Mouse (Mus musculus) lung, embryonic 14.5 days (tissue): ENCODE measurements around the gene Mark4. TPM values are rescaled to one million over a fixed set of nuclear protein-coding genes. Genes with fewer than 3 reads are reported as not detected.

ENCODE experiments used
- ATAC-seq: fragments of 200-750 bp; cut with Nextera tagmentation; 2 replicates; pipeline ENCODE4 v1.8.0; 2017; ENCODE audit warnings: mild to moderate bottlenecking, moderate TSS enrichment, moderate library complexity; ENCODE audit not compliant: insufficient read depth
- DNase-seq: peaks from one replicate; pipeline ENCODE4 v3.0.0-alpha.2; 2015
- H3K27ac ChIP-seq: fragments of 300-500 bp; sonication (generic); 2 replicates; pipeline ENCODE4 v1.5.1; 2014; ENCODE audit warnings: low read depth, mild to moderate bottlenecking, moderate library complexity
- H3K27me3 ChIP-seq: fragments of 300-500 bp; sonication (generic); 2 replicates; pipeline ENCODE4 v1.6.1; 2014; ENCODE audit warnings: low read length, control low read depth; ENCODE audit not compliant: insufficient read depth
- H3K36me3 ChIP-seq: fragments of 300-500 bp; sonication (generic); 2 replicates; pipeline ENCODE4 v1.6.1; 2014; ENCODE audit warnings: control low read depth; ENCODE audit not compliant: insufficient read depth
- H3K4me1 ChIP-seq: fragments of 300-500 bp; sonication (generic); 2 replicates; pipeline ENCODE4 v1.6.1; 2014; ENCODE audit warnings: antibody characterized with exemption, control low read depth; ENCODE audit not compliant: insufficient read depth
- H3K4me2 ChIP-seq: fragments of 300-500 bp; sonication (generic); 2 replicates; pipeline ENCODE4 v1.6.1; 2014; ENCODE audit warnings: mild to moderate bottlenecking
- H3K4me3 ChIP-seq: fragments of 300-500 bp; sonication (generic); 2 replicates; pipeline ENCODE4 v1.5.1; 2014; ENCODE audit warnings: low read depth, low read length
- H3K9ac ChIP-seq: fragments of 300-500 bp; sonication (generic); 2 replicates; pipeline ENCODE4 v1.6.1; 2014
- H3K9me3 ChIP-seq: fragments of 300-500 bp; sonication (generic); 2 replicates; pipeline ENCODE4 v1.6.1; 2016; ENCODE audit warnings: low read depth, low read length, control low read depth
- CTCF ChIP-seq: IDR thresholded peaks from 2 replicates; pipeline ENCODE4 v1.5.1; 2016; ENCODE audit warnings: antibody characterized with exemption, low read depth
- WGBS: fragments of 180-500 bp; shearing (Covaris S2); extraction: QIAGEN DNeasy Blood & Tissue Kit; methylation state at CpG from one replicate; pipeline ENCODE4 v1.1.7; 2014; 5-methylcytosine and 5-hydroxymethylcytosine counted together
- polyA plus RNA-seq: library from polyadenylated mRNA; unstranded; fragments of >200 nt; fragmentation: Nextera tagmentation; extraction: Ambion mirVana; gene quantifications from 2 replicates; pipeline ENCODE4 v1.2.1, GENCODE M21; 2014

The Mark4 gene
- polyA plus RNA-seq, 1 experiment from 2014 or later = 11.1 TPM

- Histone ChIP-seq H3K27ac (no peak overlapping the region), H3K4me3 (no peak overlapping the region), H3K9ac (no peak overlapping the region), H3K27me3 (no peaks in the 10 kb centered on the region), H3K4me1 (no peaks in the 10 kb centered on the region), H3K4me2 (no peak overlapping the region), H3K9me3 (no peaks in the 10 kb centered on the region), H3K36me3 (peaks cover 69% of the 10 kb centered on the region)
- 88% methylated on average over 6 of the region's 6 CpGs for WGBS
- ATAC-seq (no peak), DNase-seq (no peak)
- no peak for TF ChIP-seq CTCF
These were observed 31.7 kb downstream of the Mark4 start for GRCm38 (mm10) chr7:19426888-19427287.

- 84% methylated on average over 6 of the region's 6 CpGs for WGBS
- Histone ChIP-seq H3K4me2 (no peak overlapping the region), H3K27me3 (0 out of 2 replicates have a peak, but pooled peaks cover 3% of the 10 kb centered on the region), H3K4me1 (no peaks in the 10 kb centered on the region), H3K9me3 (no peaks in the 10 kb centered on the region), H3K9ac (no peak overlapping the region), H3K4me3 (no peak overlapping the region), H3K36me3 (peaks cover 64% of the 10 kb centered on the region), H3K27ac (no peak overlapping the region)
- ATAC-seq (no peak), DNase-seq (no peak)
- TF ChIP-seq CTCF = no peak
These were observed 32.3 kb downstream of the Mark4 start for GRCm38 (mm10) chr7:19426349-19426748.

- H3K9me3 ChIP-seq = no peaks in the 10 kb centered on the region
- WGBS = 61% methylated on average over 4 of the region's 4 CpGs
- peaks cover 42% of the 10 kb centered on the region for H3K36me3 ChIP-seq
- no peaks in the 10 kb centered on the region for H3K4me1 ChIP-seq
- H3K9ac ChIP-seq = no peak overlapping the region
- ATAC-seq (no peak), DNase-seq (no peak)
- H3K4me3 ChIP-seq = no peak overlapping the region
- H3K27me3 ChIP-seq = peaks cover 23% of the 10 kb centered on the region
- H3K27ac ChIP-seq = no peak overlapping the region
- H3K4me2 ChIP-seq = no peak overlapping the region
- no peak for TF ChIP-seq CTCF
These were observed 34.6 kb downstream of the Mark4 start for GRCm38 (mm10) chr7:19424051-19424450.

GRCm38 (mm10) chr7:19423083-19423482 is 35.5 kb downstream of the Mark4 start:
- Histone ChIP-seq H3K4me2 (no peak overlapping the region), H3K4me3 (no peak overlapping the region), H3K27ac (no peak overlapping the region), H3K9me3 (no peaks in the 10 kb centered on the region), H3K27me3 (peaks cover 24% of the 10 kb centered on the region), H3K9ac (no peak overlapping the region), H3K36me3 (peaks cover 32% of the 10 kb centered on the region), H3K4me1 (no peaks in the 10 kb centered on the region)
- 77% methylated on average over 3 of the region's 3 CpGs for WGBS
- DNase-seq = no peak
- no peak for TF ChIP-seq CTCF
- no peak for ATAC-seq

GRCm38 (mm10) chr7:19420821-19421636 is 37.6 kb downstream of the Mark4 start:
- no peak overlapping the region for H3K27ac ChIP-seq
- peak; percentile 96 for ATAC-seq
- H3K36me3 ChIP-seq = peaks cover 12% of the 10 kb centered on the region
- 12% methylated on average over 43 of the region's 43 CpGs for WGBS
- no peaks in the 10 kb centered on the region for H3K4me1 ChIP-seq
- DNase-seq = peak; percentile 92
- peak overlapping the region; percentile 27 for H3K4me3 ChIP-seq
- no peak overlapping the region for H3K9ac ChIP-seq
- peaks cover 24% of the 10 kb centered on the region for H3K27me3 ChIP-seq
- no peak for TF ChIP-seq CTCF
- H3K4me2 ChIP-seq = peak overlapping the region; percentile 61
- H3K9me3 ChIP-seq = no peaks in the 10 kb centered on the region

- peak overlapping the region; percentile 43; the same call in 1 of the 2 replicates for H3K4me2 ChIP-seq
- DNase-seq (no peak), ATAC-seq (no peak)
- H3K9ac ChIP-seq = no peak overlapping the region
- peaks cover 24% of the 10 kb centered on the region for H3K27me3 ChIP-seq
- no peak overlapping the region for H3K4me3 ChIP-seq
- no peak overlapping the region for H3K27ac ChIP-seq
- H3K36me3 ChIP-seq = peaks cover 3% of the 10 kb centered on the region; the same call in 1 of the 2 replicates
- no peak for TF ChIP-seq CTCF
- 5% methylated on average over 28 of the region's 28 CpGs for WGBS
- H3K9me3 ChIP-seq = no peaks in the 10 kb centered on the region
- no peaks in the 10 kb centered on the region for H3K4me1 ChIP-seq
These were observed 38.5 kb downstream of the Mark4 start for GRCm38 (mm10) chr7:19420121-19420520.

- Histone ChIP-seq H3K36me3 (no peaks in the 10 kb centered on the region), H3K27me3 (peaks cover 24% of the 10 kb centered on the region), H3K9ac (no peak overlapping the region), H3K4me2 (no peak overlapping the region), H3K27ac (no peak overlapping the region), H3K4me3 (no peak overlapping the region), H3K4me1 (no peaks in the 10 kb centered on the region), H3K9me3 (peaks cover 3% of the 10 kb centered on the region; the same call in 1 of the 2 replicates)
- DNase-seq (no peak), ATAC-seq (no peak)
- no peak for TF ChIP-seq CTCF
- WGBS = 51% methylated on average over 15 of the region's 15 CpGs
These were observed 42.0 kb downstream of the Mark4 start for GRCm38 (mm10) chr7:19416590-19416989.
